Mouse (Mus musculus) ES-E14 (cell line): ENCODE data around the gene Adh7. TPM values are rescaled to one million over a fixed set of nuclear protein-coding genes. Genes with fewer than 3 reads are reported as not detected.

ENCODE experiments used
- DNase-seq: peaks from one replicate; pipeline ENCODE4 v3.0.0-alpha.2; 2013; ENCODE audit warnings: low read depth, low spot score
- H3K27ac ChIP-seq: 2 replicates; pipeline ENCODE4 v1.5.1; 2012; ENCODE audit warnings: low read depth, mild to moderate bottlenecking, low read length, moderate library complexity, mixed read lengths; ENCODE audit not compliant: poor library complexity, insufficient read depth, severe bottlenecking
- H3K36me3 ChIP-seq: 2 replicates; pipeline ENCODE4 v1.6.1; 2012; ENCODE audit warnings: mild to moderate bottlenecking, low read length, moderate library complexity, mixed read lengths; ENCODE audit not compliant: control insufficient read depth, poor library complexity, insufficient read depth, severe bottlenecking
- H3K4me1 ChIP-seq, 2 experiments: fragments of 150-350 bp in 1 of 2; sonication (generic) in 1 of 2; 2 replicates each; pipeline ENCODE4 v1.6.1; 2012; ENCODE audit warnings: low read length in 2 of 2, mild to moderate bottlenecking in 1 of 2, mixed read lengths in 1 of 2; ENCODE audit not compliant: control insufficient read depth in 2 of 2, insufficient read depth in 2 of 2, poor library complexity in 1 of 2
- H3K4me3 ChIP-seq, 2 experiments: fragments of 150-350 bp in 1 of 2; sonication (generic) in 1 of 2; 2 replicates each; pipeline ENCODE4 v1.5.1; 2012; ENCODE audit warnings: low read length in 2 of 2, low read depth in 1 of 2, mild to moderate bottlenecking in 1 of 2, mixed read lengths in 1 of 2; ENCODE audit not compliant: insufficient read depth in 1 of 2, poor library complexity in 1 of 2, severe bottlenecking in 1 of 2
- H3K9ac ChIP-seq: 2 replicates; pipeline ENCODE4 v1.6.1; 2012; ENCODE audit warnings: low read depth, mild to moderate bottlenecking, low read length, mixed read lengths; ENCODE audit not compliant: poor library complexity, insufficient read depth, severe bottlenecking
- H3K9me3 ChIP-seq: fragments of 150-350 bp; sonication (generic); 2 replicates; pipeline ENCODE4 v1.6.1; 2012; ENCODE audit warnings: low read depth, mild to moderate bottlenecking, low read length; ENCODE audit not compliant: control insufficient read depth, insufficient read depth
- CHD2 ChIP-seq: IDR thresholded peaks from 2 replicates; pipeline ENCODE4 v1.6.1; 2014; ENCODE audit warnings: mild to moderate bottlenecking, low read depth, low read length, inconsistent platforms
- HCFC1 ChIP-seq: IDR thresholded peaks from 2 replicates; pipeline ENCODE4 v1.6.1; 2012; ENCODE audit warnings: low read length, inconsistent platforms, borderline replicate concordance; ENCODE audit not compliant: insufficient read depth
- MAFK ChIP-seq: IDR thresholded peaks from 2 replicates; pipeline ENCODE4 v1.6.1; 2014; ENCODE audit warnings: mild to moderate bottlenecking, low read depth, low read length, inconsistent platforms; ENCODE audit not compliant: insufficient read depth
- ZC3H11A ChIP-seq: IDR thresholded peaks from 2 replicates; pipeline ENCODE4 v1.6.1; 2012; ENCODE audit warnings: low read depth, mild to moderate bottlenecking, inconsistent platforms, low read length, borderline replicate concordance
- ZNF384 ChIP-seq: IDR thresholded peaks from 2 replicates; pipeline ENCODE4 v1.6.1; 2012; ENCODE audit warnings: low read depth, low read length, inconsistent platforms
- in situ Hi-C, 2 experiments: fragments of 600-800 bp; cut with MboI; formaldehyde crosslinking; loops; one replicate each; pipeline ENCODE4 v1.15.1; 2025; ENCODE audit warnings: low sequenced_read_pairs in 2 of 2, inconsistent platforms in 1 of 2; ENCODE audit not compliant: unreplicated experiment in 2 of 2
- total RNA-seq: library from RNA; depleted of rRNA; stranded (reverse); fragments of 300-350 nt; gene quantifications from 2 replicates; pipeline ENCODE4 v1.2.3, GENCODE M21; 2012

The Adh7 gene
- total RNA-seq, 1 experiment: 0.36 TPM

DNA sequence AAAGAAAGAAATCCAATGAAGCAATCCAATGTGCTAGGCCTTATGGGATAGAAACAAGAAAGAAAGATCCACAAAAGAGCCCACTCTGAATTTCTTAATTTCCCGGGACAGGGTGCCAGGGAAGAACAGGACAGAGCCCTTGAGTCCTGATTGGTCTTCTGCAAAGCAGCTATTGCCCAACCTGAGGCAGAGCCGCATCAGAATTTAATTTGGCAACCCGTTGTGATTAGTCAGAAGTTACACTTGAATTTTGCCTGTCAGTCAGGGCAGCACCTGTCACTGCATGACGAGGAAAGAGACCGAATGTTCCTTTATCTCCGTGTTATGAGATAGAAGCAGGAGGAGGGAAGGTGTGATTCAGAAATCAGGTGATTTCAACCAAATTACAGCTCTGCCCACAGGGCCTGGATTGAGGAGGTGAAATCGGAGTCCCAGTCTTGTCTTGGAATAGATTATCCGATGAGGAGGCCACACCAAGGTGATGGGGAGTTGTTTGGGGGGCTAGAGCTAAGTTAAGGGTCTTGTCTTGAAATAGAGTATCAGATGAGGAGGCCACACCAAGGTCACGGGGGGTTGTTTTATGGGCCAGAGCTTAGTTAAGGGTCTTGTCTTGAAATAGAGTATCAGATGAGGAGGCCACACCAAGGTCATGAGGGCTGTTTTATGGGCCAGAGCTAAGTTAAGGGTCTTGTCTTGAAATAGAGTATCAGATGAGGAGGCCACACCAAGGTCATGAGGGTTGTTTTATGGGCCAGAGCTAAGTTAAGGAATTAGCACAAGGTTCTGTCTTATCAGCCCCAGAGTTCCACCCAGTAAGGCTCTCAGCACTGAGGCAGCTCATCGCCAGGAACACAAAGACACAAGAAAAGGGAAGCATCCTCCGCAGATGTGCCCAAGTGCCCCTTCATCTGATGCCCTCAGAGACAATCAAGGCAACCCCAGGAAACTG, 43.4 kb downstream of the Adh7 start, which contains the start of gene Adh1:
Gene Adh1, plus strand, starts transcription at position 271 of the 949 bp plus-strand sequence.
- H3K9ac ChIP-seq: no peak within 1 kb of the TSS
- no peak for TF ChIP-seq ZC3H11A
- no peak for TF ChIP-seq MAFK
- TF ChIP-seq CHD2: no peak
- TF ChIP-seq HCFC1: no peak
- no peak for TF ChIP-seq ZNF384
- DNase-seq: no peak
- H3K27ac ChIP-seq: no peak within 1 kb of the TSS
- in situ Hi-C loops: no loop called here
- no peaks in the 10 kb centered on the region for H3K9me3 ChIP-seq
- H3K36me3 ChIP-seq: no peaks in the 10 kb centered on the region
- H3K4me1 ChIP-seq: no peaks in the 10 kb centered on the region
- H3K4me3 ChIP-seq: no peak within 1 kb of the TSS

GRCm38 (mm10) chr3:138262568-138262967, 45.0 kb downstream of the Adh7 start:
- Histone ChIP-seq H3K4me3 (no peak overlapping the region), H3K9me3 (no peaks in the 10 kb centered on the region), H3K4me1 (no peaks in the 10 kb centered on the region), H3K36me3 (no peaks in the 10 kb centered on the region), H3K27ac (no peak overlapping the region), H3K9ac (no peak overlapping the region)
- DNase-seq: no peak
- in situ Hi-C loops: no loop called here
- no peak for TF ChIP-seq CHD2
- no peak for TF ChIP-seq ZNF384
- TF ChIP-seq HCFC1: no peak
- no peak for TF ChIP-seq ZC3H11A
- TF ChIP-seq MAFK: no peak

GRCm38 (mm10) chr3:138263154-138263930, 45.8 kb downstream of the Adh7 start:
- no peak for DNase-seq
- Histone ChIP-seq H3K9me3 (no peaks in the 10 kb centered on the region), H3K9ac (no peak overlapping the region), H3K36me3 (no peaks in the 10 kb centered on the region), H3K4me3 (no peak overlapping the region), H3K4me1 (no peaks in the 10 kb centered on the region), H3K27ac (no peak overlapping the region)
- in situ Hi-C loops: no loop called here
- TF ChIP-seq CHD2: no peak
- no peak for TF ChIP-seq ZNF384
- no peak for TF ChIP-seq HCFC1
- TF ChIP-seq ZC3H11A: no peak
- TF ChIP-seq MAFK: no peak

DNA sequence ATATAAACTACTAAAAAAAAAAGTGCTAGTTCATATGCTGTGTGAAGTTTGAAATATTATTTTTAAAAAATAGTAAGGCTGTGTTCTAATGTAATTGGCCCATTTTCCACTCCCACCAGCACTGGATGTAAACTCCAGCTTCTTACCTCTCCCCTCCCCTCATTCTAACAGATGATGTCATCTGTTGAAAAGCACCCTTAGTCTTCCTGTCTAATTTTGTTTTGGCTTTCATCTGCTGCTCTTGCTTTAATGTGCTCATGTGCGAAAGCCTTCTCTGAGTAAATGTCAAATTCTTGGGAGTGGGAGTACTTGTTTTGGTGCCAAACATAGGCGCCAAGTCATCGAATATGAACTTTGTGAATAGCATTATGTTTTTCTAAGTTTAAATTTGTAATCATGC, 47.1 kb downstream of the Adh7 start:
- no peak for DNase-seq
- Histone ChIP-seq H3K27ac (no peak overlapping the region), H3K9me3 (no peaks in the 10 kb centered on the region), H3K4me3 (no peak overlapping the region), H3K9ac (no peak overlapping the region), H3K36me3 (no peaks in the 10 kb centered on the region), H3K4me1 (no peaks in the 10 kb centered on the region)
- in situ Hi-C loops: no loop called here
- TF ChIP-seq ZNF384: no peak
- TF ChIP-seq HCFC1: no peak
- TF ChIP-seq CHD2: no peak
- no peak for TF ChIP-seq MAFK
- TF ChIP-seq ZC3H11A: no peak
